Comparison of ENCODE assay signal across 9 mouse cellular contexts in the genomic region with DNA sequence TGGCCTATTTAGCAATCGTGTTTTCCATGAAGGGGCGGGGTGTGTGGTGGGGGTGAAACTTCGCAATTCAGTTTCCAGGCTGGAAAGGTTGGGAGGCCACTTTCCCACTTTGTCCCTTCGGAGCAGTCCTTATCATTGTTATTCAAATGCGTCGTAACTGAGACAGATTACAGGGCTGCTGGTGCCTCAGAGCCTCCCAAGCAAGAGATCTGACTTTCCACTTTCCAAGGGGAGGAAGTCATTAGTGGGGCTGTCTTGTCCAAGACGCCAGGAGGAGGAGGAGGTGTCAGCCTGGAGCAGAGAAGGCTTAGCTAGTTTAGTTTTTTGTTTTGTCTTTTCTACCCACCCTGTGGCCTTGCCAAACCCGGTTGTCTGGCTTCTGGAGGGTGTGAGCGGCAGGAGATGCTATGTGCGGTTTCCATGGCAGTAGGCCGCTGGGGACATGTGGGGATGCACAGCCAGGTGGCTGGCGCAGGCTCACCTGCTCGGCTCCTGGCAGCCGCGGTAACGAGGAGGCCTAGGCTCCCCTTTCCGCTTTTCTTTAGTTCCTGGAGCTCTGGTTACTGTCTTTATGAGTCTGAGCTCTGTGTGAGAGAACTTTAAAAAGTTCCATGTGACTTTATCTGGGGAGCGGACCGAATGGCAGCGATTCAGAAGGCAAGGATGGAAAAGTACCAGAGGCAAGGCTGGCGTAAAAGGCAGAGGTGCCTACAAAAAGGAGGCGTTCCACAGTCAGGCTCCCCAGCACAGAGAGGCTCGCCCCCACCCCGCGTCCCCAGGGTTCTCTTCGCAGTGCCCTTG. TPM values are rescaled to one million over a fixed set of nuclear protein-coding genes. Genes with fewer than 3 reads are reported as not detected.
DNase-seq lines count a peak whose midpoint lies in the region; ATAC-seq and TF ChIP-seq lines count a peak whose summit lies in the region.
"Had no signal": no experiment of that assay in that cellular context is flagged by ENCODE, and none has a peak within 500 bp of the region (broad histone marks: within the 10 kb centered on the region; RNA-seq: fewer than 3 reads in every experiment).

No protein-coding gene starts in this region.

- 10% methylated on average over 26 of the region's 26 CpGs for WGBS in kidney, adult 2 months

- H3K27me3 ChIP-seq in kidney, adult 2 months (replicated peaks; ENCODE audit: control insufficient read depth, insufficient read depth, low read length) = no peaks in the 10 kb centered on the region

- no peak for DNase-seq in frontal cortex, postnatal 10 days (ENCODE audit: low spot score in 2 of 2)
- DNase-seq in adrenal gland, postnatal 36 days = peak; percentile 77 to 80
- peak; percentile 40 to 44 for DNase-seq in heart, adult 9 months (ENCODE audit: low spot score in 2 of 2)
- peak; percentile 77 for DNase-seq in kidney, adult 2 months
- DNase-seq in lung, postnatal 36 days = peak; percentile 25
- DNase-seq in testis, postnatal 14 days (ENCODE audit: low spot score) = peak; percentile 32
- no peak for DNase-seq in layer of hippocampus, postnatal 36 days

- ATAC-seq in frontal cortex, adult (ENCODE audit: low TSS enrichment) = peak; percentile 85

- H3K4me3 ChIP-seq in kidney, adult 2 months (ENCODE audit: insufficient read depth, low read depth, low read length) = no peak overlapping the region
- H3K4me3 ChIP-seq: erythroblast, embryonic 14.5 days had no signal

- H3K27ac ChIP-seq in kidney, adult 2 months (ENCODE audit: insufficient read depth, low read depth, low read length) = peak overlapping the region; percentile 57

- no peak for TF ChIP-seq POLR2A in kidney, adult 2 months (IDR thresholded peaks at IDR 0.05; ENCODE audit: low read depth, low read length)

- H3K36me3 ChIP-seq in kidney, adult 2 months (ENCODE audit: control insufficient read depth, insufficient read depth, low read length) = no peaks in the 10 kb centered on the region

- no peaks in the 10 kb centered on the region for H3K4me1 ChIP-seq in kidney, adult 2 months (ENCODE audit: control insufficient read depth, insufficient read depth, low read length)

- no peak for TF ChIP-seq CTCF in kidney, adult 2 months (conservative IDR thresholded peaks at IDR 0.05; ENCODE audit: insufficient read depth, insufficient read length, low read depth, low read length)

RNA-seq across cellular contexts. Expression of a gene that starts 26.4 kb away (rescaled TPM):
- total RNA-seq in adrenal gland, postnatal 36 days (2021) = 10 to 100 TPM; 38.2 to 39.8 TPM
- 27.7 and 30.4 TPM in 2 replicates for polyA plus RNA-seq in kidney, adult 2 months (2012; rRNA removed)
- total RNA-seq in layer of hippocampus, postnatal 36 days (2021) = 10 to 100 TPM; 29.6 to 30.1 TPM

Comparison
In these comparisons a context has a peak if more than half of its experiments do, and no peak if none do; other contexts are left out.
1. DNase-seq: peak in adrenal gland, postnatal 36 days (2 of 2), heart, adult 9 months (2 of 2), kidney, adult 2 months (single experiment), lung, postnatal 36 days (single experiment) and testis, postnatal 14 days (single experiment); none in frontal cortex, postnatal 10 days (0 of 2) and layer of hippocampus, postnatal 36 days (0 of 2).